Mouse (Mus musculus) heart, adult 9 months (tissue): ENCODE results near the gene Tmem88.

Experiments used
- DNase-seq, 2 experiments: peaks; one replicate each; pipeline ENCODE4 v3.0.0; 2022; ENCODE audit warnings: low spot score in 2 of 2

Gene Tmem88

GRCm38 (mm10) chr11:69379600-69379999 lies 18.4 kb downstream of the Tmem88 start:
- no peak for DNase-seq

- DNase-seq, result no peak
Measured at GRCm38 (mm10) chr11:69377766-69378165, 20.3 kb downstream of the Tmem88 start.

DNA sequence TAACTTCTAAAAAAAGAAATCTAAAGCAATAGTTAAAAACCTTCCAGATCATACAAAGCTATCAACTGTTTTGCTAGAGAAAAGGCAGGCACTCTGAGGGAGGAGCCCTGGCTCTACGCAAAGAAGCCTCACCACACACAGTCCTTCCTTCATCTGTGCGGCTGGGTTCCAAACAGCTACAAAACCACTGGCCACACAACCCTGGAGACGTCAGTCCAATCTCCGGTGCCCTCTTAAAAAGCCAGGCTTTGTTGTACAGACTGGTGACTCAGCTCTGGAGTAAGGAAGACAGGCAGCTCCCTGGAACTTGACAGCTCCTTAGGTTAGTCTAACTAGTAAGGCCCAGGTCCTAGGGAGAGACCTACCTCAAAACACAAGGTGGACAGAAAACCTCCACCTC lies 22.4 kb downstream of the Tmem88 start:
- DNase-seq, result no peak

- no peak for DNase-seq
Measured at GRCm38 (mm10) chr11:69373223-69373965, 24.6 kb downstream of the Tmem88 start.

DNA sequence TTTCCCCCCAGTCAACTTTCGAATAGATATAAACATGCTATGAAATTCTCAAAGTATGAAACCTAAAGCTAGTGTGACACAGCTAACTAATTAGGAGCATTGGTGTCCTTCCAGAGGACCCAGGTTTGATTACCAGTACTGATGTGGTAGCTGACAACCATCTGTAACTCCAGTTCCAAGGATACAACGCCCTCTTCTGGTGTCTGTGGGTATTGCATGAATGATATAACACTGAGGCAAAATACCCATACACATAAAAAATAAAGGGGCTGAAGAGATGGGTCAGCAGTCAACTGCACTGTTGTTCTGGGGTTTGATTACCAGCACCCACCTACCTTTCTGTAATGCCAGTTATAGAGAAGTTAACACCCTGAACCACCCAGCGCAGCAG lies 25.3 kb downstream of the Tmem88 start:
- DNase-seq, result no peak

GRCm38 (mm10) chr11:69372056-69372779 lies 25.8 kb downstream of the Tmem88 start:
- no peak for DNase-seq

DNA sequence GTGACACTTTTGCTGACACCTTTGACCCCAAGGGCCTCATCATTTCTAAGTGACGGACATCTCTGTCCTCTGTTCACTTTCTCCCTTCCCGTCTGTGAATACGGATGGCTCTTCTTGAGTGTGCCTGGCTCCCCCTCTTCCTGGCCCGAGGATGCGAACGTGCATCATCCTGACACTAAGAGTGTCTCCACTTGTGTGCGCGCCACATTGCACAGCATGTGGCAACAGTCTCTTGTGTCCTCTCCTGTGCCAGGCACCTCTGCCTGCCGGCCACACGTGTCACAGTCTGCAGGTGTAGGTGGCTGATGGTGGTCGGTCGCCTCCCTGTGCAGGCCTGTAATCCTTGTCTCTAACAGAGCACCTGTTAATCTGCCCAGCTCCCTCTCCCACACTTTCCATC lies 26.4 kb downstream of the Tmem88 start:
- DNase-seq, result no peak

- no peak for DNase-seq
Measured at GRCm38 (mm10) chr11:69370817-69371215, 27.2 kb downstream of the Tmem88 start.

DNA sequence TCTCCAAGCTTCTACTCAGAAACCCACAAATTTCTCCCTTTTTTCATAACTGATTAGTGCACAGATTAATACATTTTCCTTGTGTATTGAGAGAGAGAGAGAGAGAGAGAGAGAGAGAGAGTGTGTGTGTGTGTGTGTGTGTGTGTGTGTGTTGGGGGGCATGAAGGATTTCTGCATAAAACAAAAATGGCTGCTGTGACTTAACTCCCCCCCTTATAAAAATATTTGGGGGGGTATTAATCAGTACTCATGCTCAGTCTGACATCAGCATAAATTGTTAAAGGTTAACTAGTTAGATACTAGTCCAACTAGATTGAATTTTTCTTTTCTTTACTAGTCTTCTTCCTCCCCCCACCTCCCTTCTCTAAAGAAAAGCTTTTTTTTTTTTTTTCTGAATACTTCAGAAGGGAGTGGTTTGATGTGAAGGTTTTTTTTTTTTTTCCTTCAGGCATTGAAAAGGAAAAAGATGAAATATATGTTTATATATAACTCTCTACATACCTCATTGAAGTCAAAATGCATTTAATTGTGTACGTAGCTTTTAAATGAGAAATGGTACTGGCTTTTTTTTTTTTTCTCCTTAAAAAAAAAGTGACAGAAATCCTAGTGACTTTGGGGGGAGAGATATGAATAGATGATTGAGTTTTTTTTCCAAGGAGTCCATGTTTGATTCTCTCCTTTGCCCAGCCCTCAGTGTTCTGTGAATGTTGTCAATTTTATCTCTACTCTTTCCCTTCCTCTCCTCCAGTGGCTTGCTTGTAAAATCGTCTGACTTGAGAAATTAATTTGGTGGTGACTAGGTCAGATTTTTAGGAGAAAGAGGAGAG lies 27.8 kb downstream of the Tmem88 start:
- DNase-seq, result no peak

GRCm38 (mm10) chr11:69369215-69369989 lies 28.6 kb downstream of the Tmem88 start, which contains the start of gene Chd3:
Gene Chd3 (minus strand): TSS chr11:69369406.
- no peak for DNase-seq

GRCm38 (mm10) chr11:69368356-69369214 lies 29.4 kb downstream of the Tmem88 start:
- DNase-seq, result peak; percentile 25 to 48

DNA sequence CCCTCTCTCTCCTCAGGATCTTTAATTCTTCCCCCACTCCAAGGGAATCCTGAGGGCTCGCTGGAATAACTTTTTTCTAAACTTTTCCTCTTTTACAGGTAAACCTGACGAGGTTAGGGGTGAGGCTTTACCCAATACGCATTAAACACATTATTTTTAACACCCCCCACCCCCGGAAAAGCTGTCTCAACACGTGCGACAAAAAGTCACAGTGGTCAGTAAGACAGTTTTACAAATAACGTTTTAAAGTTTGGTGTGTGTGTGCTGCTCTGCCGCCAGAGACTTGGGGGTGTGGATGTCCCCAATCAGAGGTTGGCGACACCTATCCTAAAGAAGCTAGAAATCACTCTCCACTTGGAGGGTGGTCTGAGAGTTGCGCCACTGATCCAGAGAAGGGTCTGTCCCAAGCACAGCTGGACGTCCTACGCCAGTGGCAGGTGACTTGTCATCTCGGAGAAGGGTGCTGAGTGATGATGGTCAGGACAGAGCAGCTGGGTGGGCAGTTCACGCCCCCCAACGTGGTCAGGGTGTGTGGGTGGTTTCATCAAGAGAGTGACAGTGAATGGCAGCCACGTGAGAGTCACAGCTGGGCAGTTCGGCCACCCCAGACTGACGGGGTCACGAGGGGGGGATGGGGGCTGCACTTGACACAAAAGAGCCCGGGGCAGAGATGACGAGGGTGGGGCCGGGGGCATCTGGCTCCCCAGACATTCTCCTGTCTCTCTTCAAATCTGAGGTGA lies 30.2 kb downstream of the Tmem88 start:
- peak; percentile 18 to 41 for DNase-seq

- peak in 1 of 2 experiments; percentile 12 for DNase-seq
Measured at GRCm38 (mm10) chr11:69366855-69367615, 31.0 kb downstream of the Tmem88 start.

GRCm38 (mm10) chr11:69366157-69366854 lies 31.7 kb downstream of the Tmem88 start:
- DNase-seq, result peak; percentile 92 to 93

GRCm38 (mm10) chr11:69365722-69366121 lies 32.3 kb downstream of the Tmem88 start:
- DNase-seq, result no peak

DNA sequence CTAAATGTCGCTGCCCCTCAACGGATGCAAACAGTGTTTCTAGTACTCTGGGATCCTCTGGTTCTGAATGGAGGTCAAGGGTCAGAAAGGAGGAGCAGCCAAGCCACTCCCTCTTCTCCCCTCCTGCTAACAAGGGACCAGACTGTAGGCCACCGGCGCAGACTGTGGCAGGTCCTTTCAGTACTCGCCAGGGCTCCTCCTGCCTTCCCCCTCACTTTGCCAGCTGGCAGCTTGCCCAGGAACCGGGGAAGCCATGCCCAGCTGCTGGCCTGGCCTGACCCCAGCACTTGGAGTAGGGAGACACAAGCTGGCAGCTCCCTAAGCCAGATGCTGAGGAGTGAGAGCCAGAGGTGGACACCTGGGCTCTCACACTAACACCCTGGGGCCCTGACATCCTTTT lies 33.1 kb downstream of the Tmem88 start:
- DNase-seq, result peak; percentile 93 to 94

- no peak for DNase-seq
Measured at GRCm38 (mm10) chr11:69364376-69364775, 33.7 kb downstream of the Tmem88 start.

DNA sequence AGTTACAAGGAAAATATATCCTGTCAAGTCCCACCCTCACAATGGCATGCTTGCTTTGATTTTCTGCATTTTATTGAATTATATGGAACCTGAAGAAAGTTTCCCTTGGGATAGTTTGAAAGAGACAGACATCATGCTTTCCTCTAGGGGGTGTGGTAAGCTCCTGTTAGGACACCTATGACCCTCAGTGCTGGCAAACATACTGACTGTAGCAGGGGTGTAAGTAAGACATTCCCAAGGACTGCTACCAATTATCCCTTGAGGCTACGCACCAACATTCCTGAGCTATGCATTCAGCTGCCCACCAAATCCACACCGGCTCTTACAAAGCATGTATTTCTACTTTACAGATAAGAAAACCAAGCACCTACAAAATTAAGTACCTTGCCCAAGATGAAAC lies 35.6 kb downstream of the Tmem88 start:
- DNase-seq, result no peak
